Mouse (Mus musculus): ENCODE measurements around the gene Fgg. TPM values are rescaled to one million over a fixed set of nuclear protein-coding genes. Genes with fewer than 3 reads are reported as not detected.

Fgg gene
- polyA plus RNA-seq, 2 experiments, result 0.77 TPM; not detected in 1

DNA sequence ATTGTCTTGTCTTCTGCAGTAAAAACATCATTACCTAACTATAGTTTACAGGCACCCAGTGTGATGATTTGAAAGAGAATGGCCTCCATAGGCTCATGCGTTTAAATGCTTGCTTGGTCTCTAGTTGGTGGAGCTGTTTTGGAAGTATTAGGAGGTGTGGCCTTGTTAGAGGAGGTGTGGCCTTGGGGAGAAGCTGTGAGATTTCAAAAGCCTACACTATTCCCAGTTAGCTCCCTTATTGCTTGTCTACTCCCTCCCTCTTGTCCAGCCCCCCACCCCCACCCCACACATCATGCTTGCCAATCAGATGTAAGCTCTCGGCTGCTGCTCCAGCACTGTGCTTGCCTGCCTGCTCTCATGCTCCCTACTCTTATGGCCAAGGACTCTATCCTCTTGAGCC lies 49.5 kb downstream of the Fgg start:
- H3K27me3 ChIP-seq (ENCODE audit: control insufficient read depth, insufficient read depth, low read length), result no peaks in the 10 kb centered on the region
- H3K4me3 ChIP-seq (replicated peaks; ENCODE audit: low read length), result no peak overlapping the region
- H3K4me1 ChIP-seq (ENCODE audit: control insufficient read depth, insufficient read depth, low read length), result peaks cover 10% of the 10 kb centered on the region
- DNase-seq (ENCODE audit: low spot score) (no peak), ATAC-seq (ENCODE audit: low FRiP score, low read depth) (no peak)
- no peak overlapping the region for H3K4me2 ChIP-seq (replicated peaks; ENCODE audit: low read depth, low read length, severe bottlenecking)
- H3K9ac ChIP-seq (ENCODE audit: low read depth, low read length, severe bottlenecking), result no peak overlapping the region
- WGBS, result 96% methylated on average over 2 of the region's 2 CpGs
- no peak overlapping the region for H3K27ac ChIP-seq (replicated peaks; ENCODE audit: low read depth, low read length)
- no peak for TF ChIP-seq POLR2A (IDR thresholded peaks at IDR 0.05; ENCODE audit: borderline replicate concordance, extremely low read depth, insufficient read depth, insufficient read length)
- H3K9me3 ChIP-seq (ENCODE audit: control insufficient read depth, low read length), result no peaks in the 10 kb centered on the region
- H3K36me3 ChIP-seq (ENCODE audit: control insufficient read depth, insufficient read depth, low read length), result peaks cover 49% of the 10 kb centered on the region

Other genes with a start within 250 kb of the Fgg start
- gene Rbm46, start 131.2 kb upstream of the Fgg start, polyA plus RNA-seq (2012; rRNA removed), result 2.1 and 2.6 TPM in 2 replicates
- 4.8 and 6.5 TPM in 2 replicates for gene Rbm46, start 131.2 kb upstream of the Fgg start, polyA plus RNA-seq (2014; fragmentation: Nextera tagmentation; extraction: Ambion mirVana)
- 0.23 and 0.27 TPM in 2 replicates for gene Lrat, start 103.8 kb upstream of the Fgg start, polyA plus RNA-seq (2012; rRNA removed)
- 0.25 and 0.52 TPM in 2 replicates for gene Lrat, start 103.8 kb upstream of the Fgg start, polyA plus RNA-seq (2014; fragmentation: Nextera tagmentation; extraction: Ambion mirVana)
- gene Fga, start 18.4 kb downstream of the Fgg start, polyA plus RNA-seq (2012; rRNA removed), result 0.20 and 0.38 TPM in 2 replicates
- not detected in 2 replicates for gene Fga, start 18.4 kb downstream of the Fgg start, polyA plus RNA-seq (2014; fragmentation: Nextera tagmentation; extraction: Ambion mirVana)
- gene Fgb, start 42.1 kb downstream of the Fgg start, polyA plus RNA-seq (2012; rRNA removed), result 0.27 and 0.34 TPM in 2 replicates
- not detected in 2 replicates for gene Fgb, start 42.1 kb downstream of the Fgg start, polyA plus RNA-seq (2014; fragmentation: Nextera tagmentation; extraction: Ambion mirVana)
- gene Plrg1, start 47.8 kb downstream of the Fgg start, polyA plus RNA-seq (2012; rRNA removed), result 80.3 and 93.3 TPM in 2 replicates
- gene Plrg1, start 47.8 kb downstream of the Fgg start, polyA plus RNA-seq (2014; fragmentation: Nextera tagmentation; extraction: Ambion mirVana), result 101 and 103 TPM in 2 replicates
- gene Dchs2, start 120.2 kb downstream of the Fgg start, polyA plus RNA-seq (2012; rRNA removed), result 1.7 and 1.8 TPM in 2 replicates
- 2.1 and 2.2 TPM in 2 replicates for gene Dchs2, start 120.2 kb downstream of the Fgg start, polyA plus RNA-seq (2014; fragmentation: Nextera tagmentation; extraction: Ambion mirVana)